Mouse (Mus musculus) myocyte (in vitro differentiated cells): ENCODE measurements around the gene Olfr849. TPM values are rescaled to one million over a fixed set of nuclear protein-coding genes. Genes with fewer than 3 reads are reported as not detected.

ENCODE experiments used
- H3K27me3 ChIP-seq: one replicate; pipeline ENCODE4 v1.6.1; 2011; ENCODE audit not compliant: control insufficient read depth, insufficient read depth, insufficient read length
- H3K36me3 ChIP-seq: one replicate; pipeline ENCODE4 v1.6.1; 2011; ENCODE audit not compliant: control insufficient read depth, insufficient read depth
- H3K4me2 ChIP-seq: one replicate; pipeline ENCODE4 v1.6.1; 2011; ENCODE audit warnings: low read depth, control low read depth
- H3K4me3 ChIP-seq: one replicate; pipeline ENCODE4 v1.5.1; 2011; ENCODE audit warnings: mild to moderate bottlenecking, control low read depth, moderate library complexity
- H3K79me2 ChIP-seq: one replicate; pipeline ENCODE4 v1.6.1; 2011; ENCODE audit not compliant: control insufficient read depth, insufficient read depth
- H3ac ChIP-seq: one replicate; pipeline ENCODE4 v1.6.1; 2011; ENCODE audit not compliant: control insufficient read depth, insufficient read length
- CEBPB ChIP-seq: IDR thresholded peaks from 2 replicates; pipeline ENCODE4 v1.6.1; 2011; ENCODE audit warnings: mild to moderate bottlenecking, moderate library complexity; ENCODE audit not compliant: poor library complexity, insufficient read depth, severe bottlenecking
- E2F4 ChIP-seq: IDR thresholded peaks from one replicate; pipeline ENCODE4 v1.6.1; 2011; ENCODE audit warnings: mild to moderate bottlenecking, control low read depth, moderate library complexity; ENCODE audit not compliant: insufficient read depth
- MAX ChIP-seq: IDR thresholded peaks from one replicate; pipeline ENCODE4 v1.6.1; 2011; ENCODE audit warnings: low read depth, mild to moderate bottlenecking, control low read depth
- MYOD1 ChIP-seq, 3 experiments: IDR thresholded peaks; one replicate each; pipeline ENCODE4 v1.6.1; 2011; ENCODE audit warnings: control low read depth in 2 of 3, low read depth in 2 of 3, mild to moderate bottlenecking in 2 of 3, moderate library complexity in 1 of 3; ENCODE audit not compliant: insufficient read length in 2 of 3, control insufficient read depth in 1 of 3
- MYOG ChIP-seq, 3 experiments: IDR thresholded peaks; one replicate each; pipeline ENCODE4 v1.6.1; 2011; ENCODE audit warnings: control low read depth in 2 of 3, low read depth in 2 of 3, mild to moderate bottlenecking in 2 of 3; ENCODE audit not compliant: insufficient read length in 2 of 3, control insufficient read depth in 1 of 3, insufficient read depth in 1 of 3
- POLR2A ChIP-seq: IDR thresholded peaks from one replicate; pipeline ENCODE4 v1.6.1; 2011; ENCODE audit warnings: low read depth, mild to moderate bottlenecking, control low read depth, moderate library complexity; ENCODE audit not compliant: insufficient read length
- POLR2AphosphoS2 ChIP-seq: IDR thresholded peaks from one replicate; pipeline ENCODE4 v1.6.1; 2011; ENCODE audit warnings: low read depth, control low read depth; ENCODE audit not compliant: insufficient read length
- REST ChIP-seq: IDR thresholded peaks from one replicate; pipeline ENCODE4 v1.6.1; 2011; ENCODE audit warnings: mild to moderate bottlenecking, control low read depth, moderate library complexity; ENCODE audit not compliant: insufficient read depth, insufficient read length
- SRF ChIP-seq: IDR thresholded peaks from one replicate; pipeline ENCODE4 v1.6.1; 2011; ENCODE audit warnings: low read depth; ENCODE audit not compliant: control insufficient read depth, insufficient read length
- TCF12 ChIP-seq: IDR thresholded peaks from one replicate; pipeline ENCODE4 v1.6.1; 2011; ENCODE audit warnings: mild to moderate bottlenecking, control low read depth; ENCODE audit not compliant: poor library complexity, insufficient read depth, severe bottlenecking
- TCF3 ChIP-seq: IDR thresholded peaks from one replicate; pipeline ENCODE4 v1.6.1; 2011; ENCODE audit warnings: low read depth, control low read depth; ENCODE audit not compliant: insufficient read length
- USF1 ChIP-seq: IDR thresholded peaks from one replicate; pipeline ENCODE4 v1.6.1; 2011; ENCODE audit warnings: low read depth, mild to moderate bottlenecking, control low read depth, moderate library complexity
- polyA plus RNA-seq: library from polyadenylated mRNA; unstranded; fragments of >200 nt; fragmentation: generic; extraction: Trizol; gene quantifications from one replicate; pipeline ENCODE4 v1.2.1, GENCODE M21; 2012; ENCODE audit warnings: missing spikeins

The Olfr849 gene
- not detected for polyA plus RNA-seq

- H3K36me3 ChIP-seq: no peaks in the 10 kb centered on the region
- no peak within 1 kb of the TSS for H3K4me2 ChIP-seq
- H3K79me2 ChIP-seq: no peaks in the 10 kb centered on the region
- no peak within 1 kb of the TSS for H3ac ChIP-seq
- TF ChIP-seq E2F4: no peak
- no peak for TF ChIP-seq TCF3
- TF ChIP-seq POLR2AphosphoS2: no peak
- TF ChIP-seq USF1: no peak
- no peak for TF ChIP-seq MYOD1 (IDR thresholded peaks at IDR 0.05; ENCODE audit: control insufficient read depth in 1 of 3, insufficient read length in 2 of 3, low read depth in 2 of 3)
- TF ChIP-seq POLR2A: no peak
- no peak for TF ChIP-seq CEBPB
- TF ChIP-seq MAX: no peak
- TF ChIP-seq MYOG (IDR thresholded peaks at IDR 0.05; ENCODE audit: control insufficient read depth in 1 of 3, insufficient read depth in 1 of 3, insufficient read length in 2 of 3, low read depth in 2 of 3): no peak
- no peak for TF ChIP-seq SRF
- no peak for TF ChIP-seq TCF12
- TF ChIP-seq REST: no peak
- H3K27me3 ChIP-seq: no peaks in the 10 kb centered on the region
- no peak within 1 kb of the TSS for H3K4me3 ChIP-seq
These were observed at the start of gene Olfr849 for GRCm38 (mm10) chr9:19439966-19440365. Gene Olfr849 (plus strand): TSS chr9:19440266.

- no peak within 1 kb of the TSS for H3K4me3 ChIP-seq
- no peaks in the 10 kb centered on the region for H3K36me3 ChIP-seq
- H3K79me2 ChIP-seq: no peaks in the 10 kb centered on the region
- H3K27me3 ChIP-seq: no peaks in the 10 kb centered on the region
- H3K4me2 ChIP-seq: no peak within 1 kb of the TSS
- TF ChIP-seq MYOD1 (IDR thresholded peaks at IDR 0.05; ENCODE audit: control insufficient read depth in 1 of 3, insufficient read length in 2 of 3, low read depth in 2 of 3) (no peak), TCF12 (no peak), TCF3 (no peak), POLR2AphosphoS2 (no peak), REST (no peak), CEBPB (no peak), USF1 (no peak), POLR2A (no peak), MYOG (IDR thresholded peaks at IDR 0.05; ENCODE audit: control insufficient read depth in 1 of 3, insufficient read depth in 1 of 3, insufficient read length in 2 of 3, low read depth in 2 of 3) (no peak), E2F4 (no peak), SRF (no peak), MAX (no peak)
- H3ac ChIP-seq: no peak within 1 kb of the TSS
These were observed 38.1 kb downstream of the Olfr849 start, which contains the start of gene Olfr850 for GRCm38 (mm10) chr9:19478148-19478547. Gene Olfr850 (minus strand): TSS chr9:19478248.

- Histone ChIP-seq H3K4me3 (no peak within 1 kb of the TSS), H3K27me3 (no peaks in the 10 kb centered on the region), H3K36me3 (no peaks in the 10 kb centered on the region), H3ac (no peak within 1 kb of the TSS), H3K79me2 (no peaks in the 10 kb centered on the region), H3K4me2 (no peak within 1 kb of the TSS)
- no peak for TF ChIP-seq USF1
- no peak for TF ChIP-seq MAX
- TF ChIP-seq MYOG (IDR thresholded peaks at IDR 0.05; ENCODE audit: control insufficient read depth in 1 of 3, insufficient read depth in 1 of 3, insufficient read length in 2 of 3, low read depth in 2 of 3): no peak
- TF ChIP-seq SRF: no peak
- TF ChIP-seq TCF12: no peak
These were observed 52.9 kb downstream of the Olfr849 start, which contains the start of gene Olfr851 for GRCm38 (mm10) chr9:19492995-19493394. Gene Olfr851 (plus strand): TSS chr9:19493295.

Other genes with a start within 250 kb of the Olfr849 start
- not detected for gene Olfr843, start 188.3 kb upstream of the Olfr849 start, polyA plus RNA-seq
- gene Olfr844, start 123.9 kb upstream of the Olfr849 start, polyA plus RNA-seq: not detected
- not detected for gene Olfr845, start 103.8 kb upstream of the Olfr849 start, polyA plus RNA-seq
- gene Olfr846, start 76.3 kb upstream of the Olfr849 start, polyA plus RNA-seq: not detected
- gene Olfr847, start 61.6 kb upstream of the Olfr849 start, polyA plus RNA-seq: 0.02 TPM
- not detected for gene Olfr850, start 38.0 kb downstream of the Olfr849 start, polyA plus RNA-seq
- gene Olfr851, start 53.0 kb downstream of the Olfr849 start, polyA plus RNA-seq: not detected
- gene Olfr853, start 100.8 kb downstream of the Olfr849 start, polyA plus RNA-seq: not detected
- gene Olfr854, start 127.1 kb downstream of the Olfr849 start, polyA plus RNA-seq: not detected
- gene Olfr855, start 142.4 kb downstream of the Olfr849 start, polyA plus RNA-seq: not detected
- 5.9 TPM for gene Zfp317, start 181.8 kb downstream of the Olfr849 start, polyA plus RNA-seq